Mouse (Mus musculus) thymus, adult 2 months (tissue): ENCODE measurements around the gene Tex29. TPM values are rescaled to one million over a fixed set of nuclear protein-coding genes. Genes with fewer than 3 reads are reported as not detected.

Experiments used
- DNase-seq: peaks from one replicate; pipeline ENCODE4 v3.0.0; 2021
- H3K27ac ChIP-seq: fragments of 200-500 bp; 2 replicates; pipeline ENCODE4 v1.5.1; 2012; ENCODE audit warnings: low read length, control low read depth; ENCODE audit not compliant: control insufficient read depth, insufficient read depth
- H3K27me3 ChIP-seq: fragments of 200-500 bp; 2 replicates; pipeline ENCODE4 v1.6.1; 2012; ENCODE audit warnings: mild to moderate bottlenecking, low read length, moderate library complexity, mixed read lengths; ENCODE audit not compliant: control insufficient read depth, insufficient read depth
- H3K36me3 ChIP-seq: fragments of 200-500 bp; 2 replicates; pipeline ENCODE4 v1.6.1; 2012; ENCODE audit warnings: mild to moderate bottlenecking, low read length, moderate library complexity; ENCODE audit not compliant: control insufficient read depth, insufficient read depth
- H3K4me1 ChIP-seq: fragments of 200-500 bp; replicated peaks from 2 replicates; pipeline ENCODE4 v1.6.1; 2012; ENCODE audit warnings: low read length; ENCODE audit not compliant: control insufficient read depth, insufficient read depth
- H3K4me3 ChIP-seq: fragments of 200-500 bp; 2 replicates; pipeline ENCODE4 v1.5.1; 2012; ENCODE audit warnings: mild to moderate bottlenecking, low read length, control low read depth, moderate library complexity; ENCODE audit not compliant: control insufficient read depth, insufficient read depth
- CTCF ChIP-seq: fragments of 200-500 bp; IDR thresholded peaks from 2 replicates; pipeline ENCODE4 v1.5.1; 2012; ENCODE audit warnings: mild to moderate bottlenecking, control low read depth, low read length, moderate library complexity, borderline replicate concordance; ENCODE audit not compliant: control insufficient read depth, poor library complexity, insufficient read depth; ENCODE audit errors: extremely low read depth
- POLR2A ChIP-seq: fragments of 200-500 bp; IDR thresholded peaks from 2 replicates; pipeline ENCODE4 v1.6.1; 2012; ENCODE audit warnings: mild to moderate bottlenecking, low read length, control low read depth, moderate library complexity; ENCODE audit not compliant: control insufficient read depth, poor library complexity, insufficient read depth; ENCODE audit errors: extremely low read depth
- WGBS: fragments of 180-500 bp; shearing (Covaris S2); methylation state at CpG from one replicate; pipeline ENCODE4 v1.1.7; 2018; 5-methylcytosine and 5-hydroxymethylcytosine counted together
- polyA plus RNA-seq: library from polyadenylated mRNA; depleted of rRNA; stranded (reverse); fragments of >200 nt; gene quantifications from 2 replicates; pipeline ENCODE4 v1.2.3, GENCODE M21; 2012

Gene Tex29
- polyA plus RNA-seq, 1 experiment: not detected

- DNase-seq: no peak
- no peak overlapping the region for H3K4me3 ChIP-seq
- no peaks in the 10 kb centered on the region for H3K4me1 ChIP-seq
- no peaks in the 10 kb centered on the region for H3K27me3 ChIP-seq
- 98% methylated on average over 7 of the region's 7 CpGs for WGBS
- no peak overlapping the region for H3K27ac ChIP-seq
- peaks cover 51% of the 10 kb centered on the region for H3K36me3 ChIP-seq
- TF ChIP-seq CTCF (no peak), POLR2A (no peak)
Measured at GRCm38 (mm10) chr8:11815206-11815605, 25.1 kb upstream of the Tex29 start.

DNA sequence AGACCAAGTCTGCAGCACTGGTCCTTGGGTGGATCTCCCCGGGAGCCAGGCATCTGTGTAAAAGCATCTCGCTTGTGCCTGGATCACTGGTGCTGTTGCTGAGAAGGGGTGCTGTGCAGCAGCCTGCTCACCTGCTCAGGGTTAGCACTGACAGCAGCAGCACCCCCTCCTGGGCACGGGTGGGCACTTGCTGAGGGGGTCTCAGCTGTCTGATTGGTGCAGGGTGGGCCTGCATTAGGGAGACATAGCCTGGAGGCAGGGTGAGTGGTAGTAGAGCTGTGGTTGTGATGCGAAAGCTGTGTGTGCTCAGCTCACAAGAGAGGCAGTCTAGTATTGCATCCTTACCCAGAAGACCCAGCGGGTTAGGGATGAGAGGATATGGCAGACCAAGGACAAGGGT, 20.1 kb upstream of the Tex29 start:
- Histone ChIP-seq H3K27me3 (no peaks in the 10 kb centered on the region), H3K36me3 (peaks cover 59% of the 10 kb centered on the region), H3K4me1 (no peaks in the 10 kb centered on the region), H3K27ac (no peak overlapping the region), H3K4me3 (no peak overlapping the region)
- TF ChIP-seq POLR2A (no peak), CTCF (no peak)
- no peak for DNase-seq
- 97% methylated on average over 5 of the region's 5 CpGs for WGBS

- Histone ChIP-seq H3K4me3 (no peak overlapping the region), H3K36me3 (peaks cover 55% of the 10 kb centered on the region), H3K27me3 (no peaks in the 10 kb centered on the region), H3K4me1 (no peaks in the 10 kb centered on the region), H3K27ac (no peak overlapping the region)
- 98% methylated on average over 5 of the region's 5 CpGs for WGBS
- TF ChIP-seq CTCF (no peak), POLR2A (no peak)
- no peak for DNase-seq
Measured at GRCm38 (mm10) chr8:11820568-11820967, 19.7 kb upstream of the Tex29 start.

- H3K36me3 ChIP-seq: peaks cover 45% of the 10 kb centered on the region
- 95% methylated on average over 14 of the region's 14 CpGs for WGBS
- no peak overlapping the region for H3K4me3 ChIP-seq
- no peak overlapping the region for H3K27ac ChIP-seq
- TF ChIP-seq CTCF: no peak
- TF ChIP-seq POLR2A: no peak
- DNase-seq: no peak
- H3K4me1 ChIP-seq: no peaks in the 10 kb centered on the region
- no peaks in the 10 kb centered on the region for H3K27me3 ChIP-seq
Measured at GRCm38 (mm10) chr8:11821451-11822206, 18.6 kb upstream of the Tex29 start.

GRCm38 (mm10) chr8:11822550-11823060, 17.7 kb upstream of the Tex29 start:
- no peaks in the 10 kb centered on the region for H3K27me3 ChIP-seq
- DNase-seq: no peak
- peaks cover 43% of the 10 kb centered on the region for H3K36me3 ChIP-seq
- no peak overlapping the region for H3K4me3 ChIP-seq
- TF ChIP-seq CTCF: no peak
- TF ChIP-seq POLR2A: no peak
- no peaks in the 10 kb centered on the region for H3K4me1 ChIP-seq
- H3K27ac ChIP-seq: no peak overlapping the region
- 91% methylated on average over 9 of the region's 9 CpGs for WGBS

- WGBS: 90% methylated on average over 3 of the region's 3 CpGs
- TF ChIP-seq CTCF (no peak), POLR2A (no peak)
- Histone ChIP-seq H3K27ac (no peak overlapping the region), H3K36me3 (peaks cover 21% of the 10 kb centered on the region), H3K27me3 (no peaks in the 10 kb centered on the region), H3K4me1 (no peaks in the 10 kb centered on the region), H3K4me3 (no peak overlapping the region)
- no peak for DNase-seq
Measured at GRCm38 (mm10) chr8:11825756-11826155, 14.5 kb upstream of the Tex29 start.
